Mouse (Mus musculus) limb, embryonic 14.5 days (tissue): ENCODE measurements around the gene Aknad1. TPM values are rescaled to one million over a fixed set of nuclear protein-coding genes. Genes with fewer than 3 reads are reported as not detected.

Experiments
- ATAC-seq: fragments of 200-750 bp; cut with Nextera tagmentation; 2 replicates; pipeline ENCODE4 v1.8.0; 2017; ENCODE audit warnings: low read depth, moderate number of reproducible peaks, moderate TSS enrichment; ENCODE audit not compliant: low FRiP score
- DNase-seq: peaks from one replicate; pipeline ENCODE4 v3.0.0-alpha.2; 2015; ENCODE audit warnings: low spot score
- H3K27ac ChIP-seq: fragments of 300-500 bp; sonication (generic); replicated peaks from 2 replicates; pipeline ENCODE4 v1.5.1; 2014; ENCODE audit warnings: low read depth, mild to moderate bottlenecking, low read length, moderate library complexity, mixed read lengths
- H3K27me3 ChIP-seq: fragments of 300-500 bp; sonication (generic); 2 replicates; pipeline ENCODE4 v1.6.1; 2014; ENCODE audit warnings: low read length, mixed read lengths; ENCODE audit not compliant: control insufficient read depth, insufficient read depth
- H3K36me3 ChIP-seq: fragments of 300-500 bp; sonication (generic); 2 replicates; pipeline ENCODE4 v1.6.1; 2014; ENCODE audit warnings: mild to moderate bottlenecking, low read length, moderate library complexity, mixed read lengths; ENCODE audit not compliant: control insufficient read depth, insufficient read depth
- H3K4me1 ChIP-seq: fragments of 300-500 bp; sonication (generic); 2 replicates; pipeline ENCODE4 v1.6.1; 2014; ENCODE audit warnings: antibody characterized with exemption, low read length, mixed read lengths; ENCODE audit not compliant: control insufficient read depth, insufficient read depth
- H3K4me2 ChIP-seq: fragments of 300-500 bp; sonication (generic); replicated peaks from 2 replicates; pipeline ENCODE4 v1.6.1; 2014; ENCODE audit warnings: low read depth, mild to moderate bottlenecking, low read length, moderate library complexity; ENCODE audit not compliant: severe bottlenecking
- H3K4me3 ChIP-seq: fragments of 300-500 bp; sonication (generic); replicated peaks from 2 replicates; pipeline ENCODE4 v1.5.1; 2014; ENCODE audit warnings: low read length
- H3K9ac ChIP-seq: fragments of 300-500 bp; sonication (generic); 2 replicates; pipeline ENCODE4 v1.6.1; 2014; ENCODE audit warnings: mild to moderate bottlenecking, low read depth, low read length, moderate library complexity; ENCODE audit not compliant: severe bottlenecking
- H3K9me3 ChIP-seq: fragments of 300-500 bp; sonication (generic); 2 replicates; pipeline ENCODE4 v1.6.1; 2016; ENCODE audit warnings: low read length; ENCODE audit not compliant: control insufficient read depth
- POLR2A ChIP-seq: fragments of 200-500 bp; IDR thresholded peaks from 2 replicates; pipeline ENCODE4 v1.8.0; 2012; ENCODE audit warnings: inconsistent platforms, mild to moderate bottlenecking, moderate library complexity, borderline replicate concordance; ENCODE audit not compliant: insufficient read depth, insufficient read length; ENCODE audit errors: extremely low read depth
- WGBS: fragments of 180-500 bp; shearing (Covaris S2); extraction: QIAGEN DNeasy Blood & Tissue Kit; methylation state at CpG from one replicate; pipeline ENCODE4 v1.1.7; 2014; 5-methylcytosine and 5-hydroxymethylcytosine counted together
- polyA plus RNA-seq, 2 experiments: library from polyadenylated mRNA; depleted of rRNA in 1 of 2; stranded (reverse) in 1 of 2; unstranded in 1 of 2; fragments of >200 nt; fragmentation: Nextera tagmentation in 1 of 2; extraction: Ambion mirVana in 1 of 2; gene quantifications; 2 replicates each; pipeline versions ENCODE4 v1.2.1 to v1.2.3; 2012 to 2014

Aknad1 gene
- polyA plus RNA-seq, 2 experiments: 2.2 to 3.6 TPM

- no peak overlapping the region for H3K9ac ChIP-seq
- DNase-seq (no peak), ATAC-seq (no peak)
- H3K4me1 ChIP-seq: peaks cover 29% of the 10 kb centered on the region
- H3K9me3 ChIP-seq: no peaks in the 10 kb centered on the region
- 32% methylated on average over 7 of the region's 7 CpGs for WGBS
- no peak for TF ChIP-seq POLR2A
- no peak overlapping the region for H3K4me2 ChIP-seq
- no peaks in the 10 kb centered on the region for H3K36me3 ChIP-seq
- no peak overlapping the region for H3K4me3 ChIP-seq
- H3K27me3 ChIP-seq: no peaks in the 10 kb centered on the region
- H3K27ac ChIP-seq: no peak overlapping the region
Measured at GRCm38 (mm10) chr3:108764976-108765375, 25.5 kb downstream of the Aknad1 start.

GRCm38 (mm10) chr3:108765476-108765875, 26.0 kb downstream of the Aknad1 start:
- DNase-seq (no peak), ATAC-seq (no peak)
- H3K4me2 ChIP-seq: no peak overlapping the region
- no peaks in the 10 kb centered on the region for H3K36me3 ChIP-seq
- no peaks in the 10 kb centered on the region for H3K27me3 ChIP-seq
- no peak overlapping the region for H3K27ac ChIP-seq
- no peaks in the 10 kb centered on the region for H3K9me3 ChIP-seq
- TF ChIP-seq POLR2A: no peak
- H3K9ac ChIP-seq: no peak overlapping the region
- peaks cover 29% of the 10 kb centered on the region for H3K4me1 ChIP-seq
- WGBS: 81% methylated on average over 7 of the region's 7 CpGs
- H3K4me3 ChIP-seq: no peak overlapping the region

GRCm38 (mm10) chr3:108766943-108767342, 27.5 kb downstream of the Aknad1 start:
- Histone ChIP-seq H3K36me3 (no peaks in the 10 kb centered on the region), H3K27ac (no peak overlapping the region), H3K4me2 (no peak overlapping the region), H3K9ac (no peak overlapping the region), H3K4me3 (no peak overlapping the region), H3K27me3 (no peaks in the 10 kb centered on the region), H3K4me1 (peaks cover 38% of the 10 kb centered on the region), H3K9me3 (no peaks in the 10 kb centered on the region)
- no peak for ATAC-seq
- 87% methylated on average over 7 of the region's 7 CpGs for WGBS
- no peak for TF ChIP-seq POLR2A
- no peak for DNase-seq

GRCm38 (mm10) chr3:108767416-108767815, 28.0 kb downstream of the Aknad1 start:
- no peak overlapping the region for H3K4me2 ChIP-seq
- no peaks in the 10 kb centered on the region for H3K36me3 ChIP-seq
- no peaks in the 10 kb centered on the region for H3K9me3 ChIP-seq
- no peak for DNase-seq
- no peak for ATAC-seq
- no peak overlapping the region for H3K9ac ChIP-seq
- H3K4me1 ChIP-seq: peaks cover 36% of the 10 kb centered on the region
- no peaks in the 10 kb centered on the region for H3K27me3 ChIP-seq
- WGBS: 70% methylated on average over 10 of the region's 10 CpGs
- no peak overlapping the region for H3K4me3 ChIP-seq
- H3K27ac ChIP-seq: no peak overlapping the region
- no peak for TF ChIP-seq POLR2A

GRCm38 (mm10) chr3:108769547-108769946, 30.1 kb downstream of the Aknad1 start:
- peak overlapping the region; percentile 75 for H3K27ac ChIP-seq
- ATAC-seq: no peak
- no peaks in the 10 kb centered on the region for H3K9me3 ChIP-seq
- no peaks in the 10 kb centered on the region for H3K36me3 ChIP-seq
- no peak for TF ChIP-seq POLR2A
- H3K9ac ChIP-seq: no peak overlapping the region
- no peaks in the 10 kb centered on the region for H3K27me3 ChIP-seq
- peaks cover 35% of the 10 kb centered on the region for H3K4me1 ChIP-seq
- no peak overlapping the region for H3K4me3 ChIP-seq
- WGBS: 60% methylated on average over 6 of the region's 6 CpGs
- DNase-seq: no peak
- no peak overlapping the region for H3K4me2 ChIP-seq
